Mouse (Mus musculus) ES-CJ7 (cell line): ENCODE measurements around the gene Dapk2.

Experiments used
- DNase-seq: peaks from one replicate; pipeline ENCODE4 v3.0.0; 2011; ENCODE audit warnings: low read depth, low spot score

The Dapk2 gene

DNA sequence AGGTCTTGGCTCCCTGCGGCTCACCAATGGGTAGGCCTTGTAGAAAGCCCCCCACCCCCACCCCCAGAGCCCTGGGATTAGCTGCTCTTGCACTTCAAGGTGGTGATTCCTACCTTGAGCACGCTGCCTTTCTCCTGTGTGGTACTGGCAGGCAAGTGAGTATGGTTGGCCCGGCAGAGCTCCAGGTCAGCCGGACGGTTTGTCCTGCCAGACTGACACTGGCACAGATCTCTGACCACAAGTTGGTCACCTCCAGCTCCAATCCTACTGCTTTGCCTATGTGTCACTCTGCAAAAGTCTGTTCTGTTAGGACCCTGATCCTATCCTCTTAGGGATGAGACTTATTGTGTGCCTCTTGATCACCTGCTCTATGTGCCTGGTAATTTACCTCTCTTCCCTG is 26.5 kb downstream of the Dapk2 start:
- no peak for DNase-seq

DNA sequence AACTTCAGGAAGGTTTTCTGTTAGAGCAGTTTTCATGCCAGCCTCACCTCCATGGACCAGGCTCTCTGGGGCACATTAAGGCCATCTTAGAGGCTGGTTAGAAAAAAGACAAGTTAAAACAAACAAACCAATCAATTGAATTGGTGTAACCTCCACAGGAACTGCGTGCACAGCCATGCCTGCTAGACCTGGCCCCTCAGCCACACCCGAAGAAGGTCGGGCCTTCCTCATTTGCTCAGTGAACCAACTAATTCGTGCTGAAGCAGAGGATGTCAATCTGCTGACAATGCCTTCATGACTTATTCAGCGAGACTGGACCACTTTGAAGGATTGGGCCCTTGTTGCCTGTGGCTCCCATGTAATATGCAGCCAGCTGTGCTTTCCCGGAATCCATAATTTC is 28.4 kb downstream of the Dapk2 start:
- no peak for DNase-seq

DNA sequence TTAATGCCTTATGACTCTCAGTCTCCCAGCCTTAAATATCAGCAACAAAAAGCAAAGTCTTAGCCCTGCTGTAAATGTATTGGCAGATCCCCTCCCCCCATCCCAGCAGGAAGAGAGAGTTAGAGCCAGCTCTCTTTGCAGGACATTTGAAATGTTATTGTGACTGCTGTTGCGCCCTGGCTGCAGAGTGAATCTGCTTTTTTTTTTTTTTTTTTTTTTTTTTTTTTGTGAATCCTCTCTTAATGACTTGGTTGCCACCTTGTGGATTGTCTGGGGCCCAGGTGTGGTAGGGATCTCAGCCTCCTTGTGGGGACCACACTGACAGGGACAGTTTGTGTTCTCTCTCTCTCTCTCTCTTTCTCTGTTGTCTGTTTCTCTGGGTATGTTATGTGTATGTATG is 31.0 kb downstream of the Dapk2 start:
- DNase-seq, result no peak

DNA sequence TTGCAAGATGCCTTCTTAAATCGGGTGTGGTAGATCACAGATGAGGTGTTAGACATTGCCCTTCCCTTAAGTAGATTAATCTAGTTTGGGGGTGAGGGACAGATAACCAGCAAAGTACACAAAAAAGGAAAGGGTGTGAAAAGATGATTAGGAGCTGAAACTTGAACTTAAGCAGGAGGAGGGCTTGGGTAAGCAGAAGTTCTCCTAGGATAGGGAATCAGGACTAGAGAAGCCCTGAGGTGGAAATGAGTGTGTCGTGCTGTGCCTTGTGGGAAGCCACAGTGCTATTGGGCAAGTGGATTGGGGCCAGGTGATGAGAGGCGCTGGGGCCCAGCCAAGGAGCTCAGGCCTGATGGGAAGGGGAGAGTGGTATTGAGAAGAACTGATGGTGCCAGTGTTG is 36.0 kb downstream of the Dapk2 start:
- no peak for DNase-seq

DNA sequence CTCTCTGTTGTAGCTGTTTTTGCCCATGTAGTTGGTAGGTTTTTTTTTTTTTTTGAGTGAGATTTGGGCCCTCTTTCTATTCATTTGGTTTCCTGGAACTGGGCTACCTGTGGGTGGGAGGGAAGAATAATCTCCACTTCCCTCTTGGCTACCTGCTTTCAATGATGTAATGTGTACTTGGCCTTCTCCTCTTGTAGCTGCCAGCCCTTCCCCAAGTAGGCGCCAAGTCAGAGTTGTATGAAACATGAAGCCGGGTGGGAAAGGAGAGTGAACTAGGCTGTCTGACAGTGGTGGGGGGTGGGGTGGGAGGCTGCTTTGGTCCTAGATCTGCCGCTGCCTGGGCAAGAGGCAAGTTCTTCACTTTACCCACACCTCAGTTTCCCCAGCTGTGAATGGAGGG is 38.5 kb downstream of the Dapk2 start:
- no peak for DNase-seq

DNA sequence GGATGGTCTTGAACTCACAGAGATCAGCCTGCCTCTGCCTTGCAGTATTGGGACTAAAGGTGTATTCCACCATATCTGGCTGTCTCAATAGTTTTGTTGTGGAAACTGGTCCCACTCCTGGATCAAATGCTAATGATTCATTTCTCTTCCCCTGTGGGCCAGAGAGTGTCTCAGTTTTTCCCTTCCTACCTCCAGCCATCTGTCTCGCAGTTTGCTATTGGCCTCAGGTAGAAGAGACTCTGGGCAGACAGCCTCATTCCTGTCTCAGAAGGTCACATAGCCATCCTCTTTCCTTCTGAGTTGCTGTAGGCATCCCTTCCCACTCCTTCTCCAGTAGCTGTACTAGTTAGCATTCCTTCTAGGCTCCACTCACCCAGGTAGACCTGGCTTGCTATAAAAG is 40.5 kb downstream of the Dapk2 start:
- no peak for DNase-seq

DNA sequence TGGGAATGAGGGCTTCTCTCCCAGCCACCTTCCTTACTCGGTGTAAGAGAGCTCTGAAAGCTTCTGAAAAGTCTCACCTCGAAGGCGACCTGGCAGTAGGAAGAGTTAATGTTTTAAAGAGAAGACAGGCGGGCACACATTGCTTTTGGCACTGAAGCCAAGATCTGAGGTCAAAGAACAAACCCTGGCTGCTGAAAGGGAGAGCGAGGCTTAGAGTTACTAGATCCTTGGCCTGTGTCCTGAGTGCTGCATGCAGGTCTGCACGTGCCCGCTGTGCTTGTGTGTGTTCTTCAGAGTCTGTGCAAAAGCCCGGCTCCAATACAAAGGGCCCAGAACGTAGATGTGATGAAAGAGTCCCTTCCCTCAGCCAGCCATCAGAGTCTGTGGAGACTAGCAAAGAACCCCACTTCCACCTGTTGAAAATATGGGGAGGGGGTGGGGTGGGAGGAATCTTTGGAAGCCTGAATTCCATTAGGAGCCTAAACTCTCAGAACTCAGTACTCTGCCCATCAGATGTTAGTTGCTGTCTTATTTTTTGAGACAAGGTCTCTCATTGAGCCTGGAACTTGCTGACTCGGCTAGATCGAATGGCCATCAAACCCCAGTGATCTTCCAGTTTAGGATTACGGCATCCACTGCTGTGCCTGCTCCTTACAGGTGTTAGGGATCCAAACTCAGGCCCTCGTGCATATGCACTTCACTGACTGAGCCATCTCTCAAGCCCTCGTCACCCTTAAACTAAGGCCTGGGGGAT is 41.8 kb downstream of the Dapk2 start:
- no peak for DNase-seq

DNA sequence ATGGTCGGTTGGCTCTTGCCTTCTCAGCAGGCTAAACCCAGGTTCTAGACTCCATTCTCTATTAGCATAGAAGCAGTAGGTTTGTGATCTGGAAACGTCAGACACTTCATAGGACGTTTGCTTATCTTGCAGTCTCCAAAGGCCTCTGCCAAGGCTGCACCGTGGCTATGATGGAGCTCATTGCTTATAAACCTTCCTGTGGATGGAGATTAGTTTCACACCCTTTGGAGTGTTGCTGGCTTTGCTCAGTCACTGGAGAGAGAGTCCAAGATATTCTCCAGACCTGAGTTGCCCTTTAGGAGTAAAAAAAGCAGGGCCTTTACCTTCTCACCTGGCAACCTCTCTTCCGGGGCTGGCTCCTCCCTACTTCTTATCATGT is 42.4 kb downstream of the Dapk2 start:
- no peak for DNase-seq

DNA sequence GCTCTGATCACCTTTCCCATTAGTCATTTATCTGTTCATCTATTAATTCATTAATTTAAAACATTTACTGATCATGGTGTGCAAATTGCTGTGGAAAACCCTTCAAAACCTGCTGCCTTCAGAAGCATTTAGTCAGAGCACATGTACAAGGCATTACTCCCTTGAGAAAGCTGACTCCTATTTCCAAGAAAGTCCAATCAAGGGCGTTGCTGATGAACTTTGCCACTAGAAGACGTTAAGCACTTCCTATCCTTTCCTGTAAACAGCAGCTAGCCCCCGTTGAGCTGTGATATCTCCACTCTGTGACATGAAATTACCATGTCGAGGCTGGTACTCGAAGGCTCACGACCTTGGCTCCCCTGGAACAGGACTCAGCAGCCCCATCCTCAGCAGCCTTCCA is 43.6 kb downstream of the Dapk2 start:
- DNase-seq, result no peak

DNA sequence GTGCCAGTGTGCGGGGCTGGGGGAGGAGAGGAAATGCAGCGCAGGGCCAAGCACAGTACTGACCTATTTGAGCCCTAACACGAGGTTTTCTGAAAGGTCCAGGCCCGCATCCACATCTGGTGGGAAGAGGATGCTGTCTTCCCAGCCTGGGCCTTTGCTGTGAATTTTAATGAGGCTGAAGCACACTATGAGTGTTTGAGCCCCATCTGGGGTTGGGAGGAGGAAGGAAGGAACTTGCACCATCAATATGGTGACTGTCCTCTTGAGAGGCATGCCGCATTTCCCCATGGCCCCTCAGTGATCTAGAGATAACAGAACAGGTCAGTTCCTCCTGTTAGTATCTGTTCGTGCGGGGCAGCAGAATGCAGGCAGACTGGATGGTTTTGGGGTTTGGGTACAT is 44.4 kb downstream of the Dapk2 start:
- DNase-seq, result no peak

DNA sequence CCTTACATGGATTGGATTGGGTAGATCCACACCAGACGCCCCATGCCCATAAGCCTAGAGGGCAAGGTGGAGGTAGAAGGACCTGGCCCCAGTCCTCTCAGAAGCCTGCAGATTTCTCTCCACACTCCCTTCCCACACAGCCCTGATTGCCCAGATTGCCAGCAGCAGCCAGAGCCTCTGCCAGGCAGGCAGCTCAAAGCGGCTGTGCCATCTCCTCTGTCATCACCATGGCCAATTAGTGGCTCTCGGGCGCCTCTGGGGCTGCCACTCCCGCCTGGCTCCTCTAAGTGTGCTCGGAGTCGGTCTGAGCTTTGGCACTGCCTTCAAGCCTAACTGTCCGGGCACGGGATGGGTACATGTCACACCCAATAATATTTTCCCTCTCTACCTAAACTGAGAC is 47.7 kb downstream of the Dapk2 start:
- DNase-seq, result no peak

DNA sequence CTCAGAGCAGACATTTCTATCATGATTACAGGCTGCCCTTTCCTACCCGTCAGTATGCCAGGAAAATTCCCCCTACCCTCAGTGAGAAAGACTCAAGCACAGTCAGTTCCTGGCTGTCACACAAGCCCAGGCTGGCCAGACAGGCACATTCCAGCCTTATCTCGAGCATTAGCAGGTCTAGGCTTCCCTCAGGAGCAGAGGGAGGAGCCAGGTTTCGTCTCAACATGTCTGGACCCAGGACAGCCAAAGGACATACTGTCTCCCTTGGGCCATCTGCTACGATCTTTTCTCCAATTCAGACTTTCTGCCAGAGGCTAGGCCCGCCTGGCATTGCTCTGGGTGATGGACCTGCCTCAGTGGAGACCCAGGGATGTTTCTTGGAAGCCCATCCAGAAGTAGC is 48.8 kb downstream of the Dapk2 start:
- no peak for DNase-seq

DNA sequence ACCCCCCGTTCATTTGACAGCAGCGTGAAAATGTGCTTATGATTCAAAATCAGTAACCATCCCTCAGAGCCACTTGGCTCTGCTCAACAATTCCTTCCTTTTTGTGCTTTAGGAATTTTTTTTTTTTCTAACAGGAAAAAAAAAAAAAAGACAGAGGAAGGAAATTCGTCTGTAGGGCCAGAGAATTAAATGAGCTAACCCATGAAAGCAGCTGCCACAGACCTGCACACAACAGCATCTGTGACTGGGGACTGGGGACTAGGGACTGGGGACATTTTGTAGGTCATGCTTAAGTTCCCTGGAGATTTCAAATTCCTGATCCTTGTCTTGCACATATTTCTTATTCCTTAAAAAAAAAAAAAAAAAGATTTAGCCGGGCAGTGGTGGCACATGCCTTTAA is 53.4 kb downstream of the Dapk2 start:
- no peak for DNase-seq

DNA sequence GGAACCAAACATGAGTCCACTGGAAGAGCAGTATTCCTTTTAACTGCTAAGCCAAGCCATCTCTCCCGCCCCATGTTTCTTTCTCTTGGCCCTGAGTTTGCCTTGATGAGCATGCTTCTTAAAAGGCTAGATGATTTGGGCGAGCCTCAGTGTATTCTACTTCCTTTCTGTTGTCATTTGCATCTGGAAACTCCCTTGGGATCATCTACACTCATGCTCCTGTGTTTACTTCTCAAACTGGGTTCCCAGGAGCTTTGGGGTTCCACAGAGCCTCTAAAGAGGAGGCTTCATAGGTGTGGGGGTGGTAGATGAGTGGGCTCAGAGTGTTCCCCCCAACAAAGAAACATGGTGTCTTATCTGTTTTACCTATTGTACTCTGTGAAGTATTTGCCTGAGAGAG is 54.1 kb downstream of the Dapk2 start:
- no peak for DNase-seq

DNA sequence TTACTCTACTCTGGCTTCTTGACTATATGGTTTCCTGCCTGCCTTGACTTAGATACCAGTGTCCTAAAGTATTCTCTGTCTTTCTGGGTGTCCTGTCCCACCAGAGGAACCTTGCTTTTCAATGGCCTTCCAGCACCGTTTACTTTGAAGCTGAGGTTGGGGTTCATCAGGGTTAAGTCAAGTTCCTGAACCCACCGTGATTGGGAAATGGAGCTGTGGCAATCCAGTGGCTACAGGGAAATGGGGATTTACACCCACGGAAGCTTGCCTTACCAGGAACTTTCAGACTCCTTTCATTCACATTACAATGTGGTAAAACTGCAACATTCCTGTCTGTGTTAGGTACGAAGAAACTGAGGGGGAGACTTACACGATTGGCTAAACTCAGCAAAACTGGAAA is 54.8 kb downstream of the Dapk2 start:
- no peak for DNase-seq

DNA sequence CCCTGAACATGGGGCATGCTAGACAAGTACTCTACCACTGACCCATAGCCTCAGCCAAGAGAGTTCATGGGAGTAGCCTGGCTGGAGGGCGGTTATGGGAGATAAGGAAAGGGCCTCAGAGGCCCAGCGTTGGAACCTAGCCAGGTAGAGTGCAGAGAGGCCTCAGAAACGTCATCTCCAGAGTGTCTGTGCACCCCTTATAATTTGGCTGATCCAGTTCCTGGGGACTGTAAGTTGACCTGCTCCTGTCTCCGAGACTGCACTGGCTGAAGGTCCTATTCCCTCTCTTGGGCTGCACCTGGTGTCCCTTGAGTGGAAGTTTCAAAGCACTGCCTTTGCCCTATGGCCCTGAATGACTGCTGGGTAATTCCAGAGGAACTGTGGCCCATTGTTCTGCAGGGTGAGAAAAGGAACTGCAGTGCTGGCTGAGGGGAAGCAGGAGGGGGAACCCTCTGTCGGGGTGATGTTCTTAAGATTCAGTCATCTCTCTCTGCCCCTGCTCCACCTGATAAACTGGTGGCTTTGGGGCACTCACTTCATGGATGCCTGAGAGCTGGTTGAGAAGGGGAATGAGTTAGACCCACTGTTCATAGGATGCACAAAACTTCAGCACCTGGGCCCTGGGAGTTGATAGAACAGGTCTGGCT is 55.5 kb downstream of the Dapk2 start:
- DNase-seq, result no peak

DNA sequence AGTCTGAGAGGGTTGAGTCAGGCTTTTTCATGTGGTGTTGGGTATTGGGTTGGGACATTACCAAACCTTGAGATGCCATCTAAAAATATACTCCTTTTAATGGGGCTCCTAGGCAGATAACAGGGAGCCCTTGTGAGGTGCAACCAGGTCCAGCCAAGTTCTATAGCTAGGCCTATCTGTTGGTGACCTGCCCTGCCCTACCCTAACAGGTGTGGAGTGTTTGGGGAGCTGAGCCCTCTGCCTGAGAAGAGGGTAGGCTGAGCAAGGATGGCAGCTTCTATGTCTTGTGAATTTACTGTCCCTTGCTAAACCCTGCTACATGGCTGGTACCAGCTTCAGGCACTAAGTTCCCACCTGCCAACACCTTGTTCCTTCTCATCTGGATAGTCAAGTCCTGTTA is 57.5 kb downstream of the Dapk2 start:
- DNase-seq, result no peak

DNA sequence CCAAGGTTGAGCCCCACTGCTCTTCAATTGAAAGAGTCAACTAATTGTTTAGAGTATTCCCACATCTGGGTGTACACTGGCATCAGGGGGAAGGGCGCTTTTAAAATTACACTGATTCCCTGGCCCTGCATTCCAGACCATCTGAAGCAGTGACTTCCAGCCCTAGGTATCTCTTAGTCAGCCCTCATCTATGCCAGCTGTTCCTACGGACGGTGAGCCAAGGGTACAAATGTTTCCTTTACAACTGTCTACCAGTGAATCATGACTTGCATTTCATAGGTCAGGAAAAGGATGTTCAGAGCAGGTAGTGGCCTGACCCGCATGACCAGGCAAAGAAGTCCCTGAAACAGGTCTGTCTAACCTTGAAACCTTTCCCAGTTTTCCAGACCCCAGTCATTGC is 59.9 kb downstream of the Dapk2 start:
- no peak for DNase-seq

DNA sequence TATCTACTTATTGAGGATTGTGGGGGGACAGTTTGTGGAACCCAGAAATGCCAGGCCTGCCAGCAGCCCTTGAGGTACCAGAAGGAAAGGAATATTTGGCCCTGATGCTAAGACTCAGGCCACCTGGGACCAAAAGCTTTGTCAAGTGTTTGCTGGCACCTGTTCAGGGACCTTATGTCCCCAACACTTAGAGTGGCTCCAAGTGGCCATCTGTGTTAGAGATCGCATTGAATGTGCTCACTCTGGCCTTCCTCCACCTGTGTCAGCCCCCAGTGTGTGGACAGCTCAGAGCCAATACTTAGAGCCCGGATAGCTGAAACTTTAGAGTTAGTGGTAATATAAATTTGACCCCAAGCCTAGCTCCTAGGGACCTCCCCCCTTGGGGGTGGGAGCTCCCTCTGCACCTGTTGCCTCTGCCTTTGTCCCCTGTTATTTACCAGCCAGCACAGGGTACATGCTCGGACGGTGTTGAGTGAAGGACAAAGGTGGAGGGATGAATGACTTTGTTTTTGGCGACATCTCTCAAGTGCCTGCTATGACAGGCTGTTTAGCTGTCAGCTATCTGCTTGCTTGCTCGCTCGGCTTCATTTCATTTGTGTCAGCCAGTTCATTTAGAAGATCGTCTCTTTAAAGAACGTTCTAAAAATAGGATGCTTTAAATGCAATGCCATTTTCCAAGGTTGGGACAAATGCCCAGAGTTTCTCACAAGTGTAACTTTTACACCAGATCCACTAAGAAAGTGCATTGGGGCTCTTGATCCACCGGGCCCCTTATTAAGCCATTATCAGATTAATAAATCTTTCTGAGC is 61.1 kb downstream of the Dapk2 start:
- no peak for DNase-seq

DNA sequence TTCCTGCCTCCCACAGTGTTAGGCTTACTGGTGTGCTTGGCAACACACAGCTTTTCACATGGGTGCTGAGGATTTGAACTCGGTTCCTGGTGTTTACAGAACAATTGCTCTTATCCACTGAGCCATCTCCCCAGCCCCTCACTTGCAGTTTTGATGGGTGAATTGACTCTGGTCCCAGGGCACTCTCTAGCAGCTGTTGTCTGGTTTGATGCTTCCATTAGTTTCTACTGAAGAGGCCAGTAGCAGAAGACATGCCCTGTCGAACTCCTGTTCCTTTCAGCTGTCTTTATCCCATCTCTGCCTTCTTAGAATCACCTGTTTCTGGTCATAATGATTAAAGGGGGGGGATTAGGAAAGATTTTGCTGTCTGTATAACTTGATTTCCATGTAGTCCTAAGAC is 65.8 kb downstream of the Dapk2 start:
- no peak for DNase-seq

DNA sequence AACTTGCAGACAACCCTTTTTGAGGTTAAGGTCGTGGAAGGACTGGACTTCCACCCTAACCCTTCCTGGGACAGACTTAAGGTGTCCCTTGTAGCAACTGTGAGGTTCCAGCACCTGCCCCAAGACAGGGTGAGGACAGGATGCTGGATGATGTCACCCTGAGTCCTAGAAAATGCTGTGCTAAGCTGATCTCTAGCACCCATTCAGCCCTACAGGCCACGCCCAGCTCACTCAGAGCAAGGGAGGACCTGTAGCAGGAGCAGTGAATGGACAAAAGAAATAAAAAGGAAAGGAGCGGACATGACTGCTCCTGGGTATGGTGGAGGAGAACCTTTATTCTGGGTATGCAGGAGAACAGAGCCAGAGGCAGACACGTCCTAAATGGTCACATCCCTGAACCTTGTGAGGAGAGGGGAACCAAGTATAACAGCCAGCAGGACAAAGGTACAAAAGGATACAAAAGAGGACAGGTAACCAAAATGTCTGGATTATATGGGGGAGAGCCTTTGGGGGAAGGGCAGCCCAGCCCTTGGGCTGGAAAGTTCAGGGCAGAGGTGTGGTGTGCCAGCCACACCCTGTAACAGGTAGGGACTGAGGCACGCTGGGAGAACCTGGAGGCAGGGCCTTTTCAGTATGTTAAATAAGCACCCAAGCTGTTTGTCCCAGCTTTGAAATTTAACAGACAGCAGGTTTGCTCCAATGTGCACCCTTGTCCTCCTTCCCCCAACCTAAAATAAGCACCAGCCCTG is 67.9 kb downstream of the Dapk2 start:
- DNase-seq, result peak; percentile 19

DNA sequence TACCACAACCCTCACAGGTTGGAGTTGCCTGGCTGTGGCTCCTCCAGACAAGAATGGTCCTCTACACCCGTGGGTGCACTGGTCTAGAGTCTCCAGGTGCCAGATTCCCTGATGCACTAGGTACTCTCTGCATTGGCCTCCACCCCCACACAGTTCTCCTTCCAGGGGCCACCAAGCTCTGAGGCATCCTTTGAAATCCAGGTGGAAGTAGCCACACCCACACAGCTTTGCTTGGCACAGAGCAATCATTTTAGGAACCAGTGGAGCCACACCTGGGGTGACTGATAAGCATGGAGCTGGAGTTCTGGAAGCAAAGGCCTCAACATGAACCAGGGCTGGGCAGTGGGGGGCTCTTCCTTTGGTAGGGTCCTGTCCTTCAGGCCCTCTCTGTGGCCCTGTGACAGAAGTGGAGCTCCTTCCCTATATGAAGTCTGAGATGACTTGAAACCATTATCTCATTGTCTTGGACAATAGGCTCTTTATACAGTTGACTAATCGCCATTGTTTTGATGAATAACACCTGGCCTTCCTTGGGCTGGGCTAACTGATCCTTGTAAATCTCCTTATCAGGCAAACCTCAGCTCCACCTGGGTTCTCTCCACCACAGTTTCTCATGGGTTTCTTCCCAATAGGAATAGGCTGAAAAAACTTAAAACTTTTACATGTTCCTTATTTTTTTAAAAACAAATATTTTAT is 70.6 kb downstream of the Dapk2 start:
- peak; percentile 41 for DNase-seq
